Mouse (Mus musculus): ENCODE measurements around the gene Rnf183.
A peak's percentile ranks its signal among the peaks of the same experiment; 100 is the strongest.

Gene Rnf183

GRCm38 (mm10) chr4:62430678-62431077 is 4.4 kb downstream of the Rnf183 start:
- no peak for DNase-seq (ENCODE audit: low spot score)

- no peak for DNase-seq (ENCODE audit: low spot score)
Observed at GRCm38 (mm10) chr4:62429616-62430015, 5.4 kb downstream of the Rnf183 start.

GRCm38 (mm10) chr4:62427978-62428758 is 6.9 kb downstream of the Rnf183 start:
- no peak for DNase-seq (ENCODE audit: low spot score)

- DNase-seq (ENCODE audit: low spot score) = no peak
Observed at GRCm38 (mm10) chr4:62425891-62426290, 9.2 kb downstream of the Rnf183 start.

- DNase-seq (ENCODE audit: low spot score) = no peak
Observed at GRCm38 (mm10) chr4:62419091-62419490, 16.0 kb downstream of the Rnf183 start.

GRCm38 (mm10) chr4:62418448-62418847 is 16.6 kb downstream of the Rnf183 start:
- DNase-seq (ENCODE audit: low spot score) = no peak

- DNase-seq (ENCODE audit: low spot score) = no peak
Observed at GRCm38 (mm10) chr4:62411606-62412005, 23.4 kb downstream of the Rnf183 start.

- no peak for DNase-seq (ENCODE audit: low spot score)
Observed at GRCm38 (mm10) chr4:62410325-62410724, 24.7 kb downstream of the Rnf183 start.

GRCm38 (mm10) chr4:62409615-62410014 is 25.4 kb downstream of the Rnf183 start:
- no peak for DNase-seq (ENCODE audit: low spot score)

- peak; percentile 98 for DNase-seq (ENCODE audit: low spot score)
Observed at GRCm38 (mm10) chr4:62408601-62409282, 26.3 kb downstream of the Rnf183 start, which contains the start of the genes Cdc26 and Prpf4. Gene Cdc26, minus strand, starts transcription at chr4:62408642. Gene Prpf4, plus strand, starts transcription at chr4:62408797.

- DNase-seq (ENCODE audit: low spot score) = peak; percentile 62
Observed at GRCm38 (mm10) chr4:62407730-62408582, 27.1 kb downstream of the Rnf183 start.

- DNase-seq (ENCODE audit: low spot score) = no peak
Observed at GRCm38 (mm10) chr4:62406133-62406532, 28.9 kb downstream of the Rnf183 start.

- no peak for DNase-seq (ENCODE audit: low spot score)
Observed at GRCm38 (mm10) chr4:62398956-62399355, 36.1 kb downstream of the Rnf183 start.

GRCm38 (mm10) chr4:62397616-62398365 is 37.3 kb downstream of the Rnf183 start:
- no peak for DNase-seq (ENCODE audit: low spot score)

- no peak for DNase-seq (ENCODE audit: low spot score)
Observed at GRCm38 (mm10) chr4:62395806-62396205, 39.2 kb downstream of the Rnf183 start.

GRCm38 (mm10) chr4:62393459-62393858 is 41.6 kb downstream of the Rnf183 start:
- DNase-seq (ENCODE audit: low spot score) = no peak

GRCm38 (mm10) chr4:62391892-62392291 is 43.2 kb downstream of the Rnf183 start:
- no peak for DNase-seq (ENCODE audit: low spot score)

GRCm38 (mm10) chr4:62389592-62390512 is 45.2 kb downstream of the Rnf183 start:
- DNase-seq (ENCODE audit: low spot score) = no peak

GRCm38 (mm10) chr4:62385439-62385838 is 49.6 kb downstream of the Rnf183 start:
- no peak for DNase-seq (ENCODE audit: low spot score)

GRCm38 (mm10) chr4:62384159-62384558 is 50.9 kb downstream of the Rnf183 start:
- no peak for DNase-seq (ENCODE audit: low spot score)

- DNase-seq (ENCODE audit: low spot score) = no peak
Observed at GRCm38 (mm10) chr4:62383752-62384151, 51.3 kb downstream of the Rnf183 start.
